Mouse (Mus musculus) A20 (cell line): ENCODE data around the gene Klk4.

ENCODE experiments used
- DNase-seq: peaks from one replicate; pipeline ENCODE4 v3.0.0-alpha.2; 2011; ENCODE audit warnings: low read depth, low spot score

Gene Klk4

GRCm38 (mm10) chr7:43880912-43881311, at the start of gene Klk4:
TSS of gene Klk4 (plus strand) at chr7:43881160.
- peak; percentile 83 for DNase-seq

- DNase-seq: no peak
Observed at GRCm38 (mm10) chr7:43841701-43842100, 39.3 kb upstream of the Klk4 start, which contains the start of gene Klk5. TSS of gene Klk5 (plus strand) at chr7:43841971.

- DNase-seq: no peak
Observed at GRCm38 (mm10) chr7:43843801-43844200, 37.2 kb upstream of the Klk4 start.

GRCm38 (mm10) chr7:43851616-43852015, 29.3 kb upstream of the Klk4 start:
- DNase-seq: no peak

GRCm38 (mm10) chr7:43854642-43855380, 26.1 kb upstream of the Klk4 start:
- DNase-seq: no peak

GRCm38 (mm10) chr7:43855709-43856108, 25.3 kb upstream of the Klk4 start:
- DNase-seq: no peak

- DNase-seq: no peak
Observed at GRCm38 (mm10) chr7:43856307-43856706, 24.7 kb upstream of the Klk4 start.

- no peak for DNase-seq
Observed at GRCm38 (mm10) chr7:43857501-43857900, 23.5 kb upstream of the Klk4 start.

- no peak for DNase-seq
Observed at GRCm38 (mm10) chr7:43860411-43860810, 20.5 kb upstream of the Klk4 start.

GRCm38 (mm10) chr7:43873237-43873636, 7.7 kb upstream of the Klk4 start:
- peak; percentile 64 for DNase-seq

- DNase-seq: no peak
Observed at GRCm38 (mm10) chr7:43873674-43874073, 7.3 kb upstream of the Klk4 start.

GRCm38 (mm10) chr7:43874868-43875375, 6.0 kb upstream of the Klk4 start:
- DNase-seq: no peak

GRCm38 (mm10) chr7:43876444-43876843, 4.5 kb upstream of the Klk4 start:
- DNase-seq: peak; percentile 14

GRCm38 (mm10) chr7:43878281-43878680, 2.7 kb upstream of the Klk4 start:
- peak; percentile 52 for DNase-seq

GRCm38 (mm10) chr7:43882346-43882745, 1.4 kb downstream of the Klk4 start:
- DNase-seq: peak; percentile 88

- DNase-seq: peak; percentile 85
Observed at GRCm38 (mm10) chr7:43882811-43883210, 1.9 kb downstream of the Klk4 start.

GRCm38 (mm10) chr7:43883547-43883946, 2.6 kb downstream of the Klk4 start:
- DNase-seq: peak; percentile 95

- no peak for DNase-seq
Observed at GRCm38 (mm10) chr7:43891365-43891764, 10.4 kb downstream of the Klk4 start.

- DNase-seq: peak; percentile 11
Observed at GRCm38 (mm10) chr7:43891788-43892187, 10.8 kb downstream of the Klk4 start.

- DNase-seq: peak; percentile 91
Observed at GRCm38 (mm10) chr7:43894836-43895235, 13.9 kb downstream of the Klk4 start.

- no peak for DNase-seq
Observed at GRCm38 (mm10) chr7:43914821-43915220, 33.9 kb downstream of the Klk4 start.

GRCm38 (mm10) chr7:43918426-43918825, 37.5 kb downstream of the Klk4 start:
- no peak for DNase-seq

- no peak for DNase-seq
Observed at GRCm38 (mm10) chr7:43918871-43919270, 37.9 kb downstream of the Klk4 start.
